Mouse (Mus musculus) neural tube, embryonic 12.5 days (tissue): ENCODE measurements around the gene Rfc2. TPM values are rescaled to one million over a fixed set of nuclear protein-coding genes. Genes with fewer than 3 reads are reported as not detected.
A peak's percentile ranks its signal among the peaks of the same experiment; 100 is the strongest.

Experiments
- ATAC-seq: fragments of 200-750 bp; cut with Nextera tagmentation; 2 replicates; pipeline ENCODE4 v1.8.0; 2017; ENCODE audit warnings: low read depth, mild to moderate bottlenecking, moderate TSS enrichment, moderate library complexity; ENCODE audit not compliant: low FRiP score
- H3K27ac ChIP-seq: fragments of 300-500 bp; sonication (generic); 2 replicates; pipeline ENCODE4 v1.5.1; 2016
- H3K27me3 ChIP-seq: fragments of 300-500 bp; sonication (generic); replicated peaks from 2 replicates; pipeline ENCODE4 v1.6.1; 2016; ENCODE audit warnings: mild to moderate bottlenecking
- H3K36me3 ChIP-seq: fragments of 300-500 bp; sonication (generic); 2 replicates; pipeline ENCODE4 v1.6.1; 2016; ENCODE audit warnings: mild to moderate bottlenecking
- H3K4me1 ChIP-seq: fragments of 300-500 bp; sonication (generic); 2 replicates; pipeline ENCODE4 v1.6.1; 2016
- H3K4me2 ChIP-seq: fragments of 300-500 bp; sonication (generic); replicated peaks from 2 replicates; pipeline ENCODE4 v1.6.1; 2016; ENCODE audit warnings: mild to moderate bottlenecking
- H3K4me3 ChIP-seq: fragments of 300-500 bp; sonication (generic); 2 replicates; pipeline ENCODE4 v1.5.1; 2016
- H3K9ac ChIP-seq: fragments of 300-500 bp; sonication (generic); 2 replicates; pipeline ENCODE4 v1.6.1; 2016; ENCODE audit warnings: mild to moderate bottlenecking
- H3K9me3 ChIP-seq: fragments of 300-500 bp; sonication (generic); 2 replicates; pipeline ENCODE4 v1.6.1; 2016; ENCODE audit warnings: mild to moderate bottlenecking
- WGBS: fragments of 180-500 bp; shearing (Covaris S2); methylation state at CpG from one replicate; pipeline ENCODE4 v1.1.7; 2016; 5-methylcytosine and 5-hydroxymethylcytosine counted together
- polyA plus RNA-seq: library from polyadenylated mRNA; unstranded; fragments of >200 nt; fragmentation: Nextera tagmentation; extraction: Ambion mirVana; gene quantifications from 2 replicates; pipeline ENCODE4 v1.2.1, GENCODE M21; 2016

Rfc2 gene
- polyA plus RNA-seq, 1 experiment from 2014 or later = 231 TPM

GRCm38 (mm10) chr5:134615380-134615779 is 34.2 kb downstream of the Rfc2 start:
- H3K27ac ChIP-seq = no peak overlapping the region
- WGBS = 87% methylated on average over 8 of the region's 8 CpGs
- H3K4me3 ChIP-seq = no peak overlapping the region
- 0 out of 2 replicates have a peak, but pooled peaks have one; percentile 21 for ATAC-seq
- no peak overlapping the region for H3K9ac ChIP-seq
- peaks cover 54% of the 10 kb centered on the region for H3K36me3 ChIP-seq
- no peaks in the 10 kb centered on the region for H3K27me3 ChIP-seq
- no peak overlapping the region for H3K4me2 ChIP-seq
- no peaks in the 10 kb centered on the region for H3K9me3 ChIP-seq
- no peaks in the 10 kb centered on the region for H3K4me1 ChIP-seq

GRCm38 (mm10) chr5:134615780-134616179 is 34.6 kb downstream of the Rfc2 start:
- no peak overlapping the region for H3K9ac ChIP-seq
- H3K4me2 ChIP-seq = no peak overlapping the region
- no peak overlapping the region for H3K4me3 ChIP-seq
- H3K9me3 ChIP-seq = no peaks in the 10 kb centered on the region
- H3K36me3 ChIP-seq = peaks cover 58% of the 10 kb centered on the region
- H3K27me3 ChIP-seq = no peaks in the 10 kb centered on the region
- WGBS = 78% methylated on average over 4 of the region's 4 CpGs
- no peak for ATAC-seq
- H3K27ac ChIP-seq = no peak overlapping the region
- H3K4me1 ChIP-seq = no peaks in the 10 kb centered on the region

GRCm38 (mm10) chr5:134617071-134617470 is 35.9 kb downstream of the Rfc2 start:
- Histone ChIP-seq H3K36me3 (peaks cover 71% of the 10 kb centered on the region), H3K4me1 (no peaks in the 10 kb centered on the region), H3K9ac (no peak overlapping the region), H3K4me2 (no peak overlapping the region), H3K9me3 (no peaks in the 10 kb centered on the region), H3K27ac (no peak overlapping the region), H3K4me3 (no peak overlapping the region), H3K27me3 (no peaks in the 10 kb centered on the region)
- WGBS = 74% methylated on average over 3 of the region's 3 CpGs
- ATAC-seq = no peak

- no peaks in the 10 kb centered on the region for H3K9me3 ChIP-seq
- no peak overlapping the region for H3K4me3 ChIP-seq
- no peak for ATAC-seq
- no peak overlapping the region for H3K9ac ChIP-seq
- WGBS = 93% methylated on average over 9 of the region's 9 CpGs
- no peak overlapping the region for H3K4me2 ChIP-seq
- H3K27me3 ChIP-seq = no peaks in the 10 kb centered on the region
- H3K27ac ChIP-seq = no peak overlapping the region
- H3K4me1 ChIP-seq = no peaks in the 10 kb centered on the region
- H3K36me3 ChIP-seq = peaks cover 93% of the 10 kb centered on the region
Measured at GRCm38 (mm10) chr5:134620457-134620856, 39.3 kb downstream of the Rfc2 start.

DNA sequence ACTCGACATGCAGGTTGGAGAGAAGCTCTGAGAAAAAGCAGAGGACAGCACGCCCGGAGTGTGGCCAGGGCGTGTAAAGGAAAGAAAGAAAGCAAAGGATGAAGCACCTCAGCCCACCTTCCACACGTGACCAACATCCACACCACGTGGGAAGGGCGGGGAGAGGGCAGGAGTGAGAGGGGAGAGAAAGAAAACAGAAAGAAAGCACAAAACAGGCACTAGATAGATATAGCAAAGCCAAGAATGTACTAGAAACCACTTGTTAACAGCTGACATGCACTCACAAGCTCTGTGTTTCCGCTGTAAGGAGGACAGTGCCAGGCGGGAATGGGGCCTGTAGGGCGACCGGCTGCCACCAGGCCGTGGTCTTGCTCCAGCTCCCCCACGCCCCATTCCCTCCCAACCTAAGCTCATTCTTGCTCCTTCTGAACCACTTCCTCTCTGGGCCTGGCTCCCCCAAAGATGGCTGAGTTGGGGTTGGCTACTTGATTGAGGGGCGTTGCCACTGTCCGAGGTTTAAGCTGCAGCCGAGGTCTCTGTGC is 40.0 kb downstream of the Rfc2 start:
- WGBS = 97% methylated on average over 16 of the region's 16 CpGs
- H3K4me2 ChIP-seq = no peak overlapping the region
- no peak overlapping the region for H3K9ac ChIP-seq
- H3K4me1 ChIP-seq = no peaks in the 10 kb centered on the region
- ATAC-seq = no peak
- H3K36me3 ChIP-seq = peaks cover 96% of the 10 kb centered on the region
- H3K27me3 ChIP-seq = no peaks in the 10 kb centered on the region
- no peaks in the 10 kb centered on the region for H3K9me3 ChIP-seq
- H3K4me3 ChIP-seq = no peak overlapping the region
- H3K27ac ChIP-seq = no peak overlapping the region

GRCm38 (mm10) chr5:134622069-134622468 is 40.9 kb downstream of the Rfc2 start:
- no peak for ATAC-seq
- peaks cover 100% of the 10 kb centered on the region for H3K36me3 ChIP-seq
- no peaks in the 10 kb centered on the region for H3K4me1 ChIP-seq
- no peak overlapping the region for H3K9ac ChIP-seq
- no peak overlapping the region for H3K4me2 ChIP-seq
- no peaks in the 10 kb centered on the region for H3K27me3 ChIP-seq
- H3K27ac ChIP-seq = no peak overlapping the region
- H3K9me3 ChIP-seq = no peaks in the 10 kb centered on the region
- 85% methylated on average over 2 of the region's 2 CpGs for WGBS
- H3K4me3 ChIP-seq = no peak overlapping the region

DNA sequence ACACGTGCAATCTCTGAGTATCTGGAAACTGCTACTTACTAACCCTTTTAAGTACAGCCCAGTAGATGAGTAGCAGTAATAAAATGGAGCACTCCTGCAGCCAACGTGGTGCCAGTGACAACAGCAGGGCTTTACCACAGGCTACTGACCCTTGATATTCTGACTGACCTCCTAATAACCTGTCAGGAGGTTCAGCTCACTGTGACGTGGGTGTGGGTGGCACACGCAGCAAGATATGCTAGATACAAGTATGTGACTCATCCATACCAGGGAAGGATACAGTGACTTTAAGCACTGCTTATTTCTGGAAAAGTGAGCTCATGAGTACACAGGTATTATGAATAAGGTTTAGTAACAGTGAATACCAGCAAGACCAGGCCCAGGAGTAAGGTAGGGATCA is 48.3 kb downstream of the Rfc2 start:
- Histone ChIP-seq H3K9me3 (no peaks in the 10 kb centered on the region), H3K27ac (no peak overlapping the region), H3K36me3 (peaks cover 63% of the 10 kb centered on the region), H3K4me2 (no peak overlapping the region), H3K4me3 (no peak overlapping the region), H3K4me1 (peaks cover 5% of the 10 kb centered on the region; the same call in 1 of the 2 replicates), H3K27me3 (no peaks in the 10 kb centered on the region), H3K9ac (no peak overlapping the region)
- no peak for ATAC-seq
- 81% methylated on average over 4 of the region's 4 CpGs for WGBS

- H3K4me3 ChIP-seq = no peak overlapping the region
- no peak overlapping the region for H3K27ac ChIP-seq
- H3K27me3 ChIP-seq = no peaks in the 10 kb centered on the region
- H3K9me3 ChIP-seq = no peaks in the 10 kb centered on the region
- H3K4me1 ChIP-seq = peaks cover 5% of the 10 kb centered on the region; the same call in 1 of the 2 replicates
- H3K4me2 ChIP-seq = no peak overlapping the region
- no peak overlapping the region for H3K9ac ChIP-seq
- peaks cover 60% of the 10 kb centered on the region for H3K36me3 ChIP-seq
- no peak for ATAC-seq
Measured at GRCm38 (mm10) chr5:134630835-134631234, 49.7 kb downstream of the Rfc2 start.

- no peak for ATAC-seq
- H3K9me3 ChIP-seq = no peaks in the 10 kb centered on the region
- no peak overlapping the region for H3K4me2 ChIP-seq
- no peaks in the 10 kb centered on the region for H3K27me3 ChIP-seq
- no peak overlapping the region for H3K4me3 ChIP-seq
- WGBS = 69% methylated on average over 2 of the region's 2 CpGs
- H3K4me1 ChIP-seq = peaks cover 11% of the 10 kb centered on the region
- H3K27ac ChIP-seq = no peak overlapping the region
- no peak overlapping the region for H3K9ac ChIP-seq
- peaks cover 44% of the 10 kb centered on the region for H3K36me3 ChIP-seq
Measured at GRCm38 (mm10) chr5:134632841-134633240, 51.7 kb downstream of the Rfc2 start.

GRCm38 (mm10) chr5:134637820-134638367 is 56.7 kb downstream of the Rfc2 start:
- H3K27ac ChIP-seq = peak overlapping the region; percentile 87; the same call in 1 of the 2 replicates
- H3K4me3 ChIP-seq = peak overlapping the region; percentile 100
- WGBS = 34% methylated on average over 5 of the region's 5 CpGs
- H3K9me3 ChIP-seq = no peaks in the 10 kb centered on the region
- H3K36me3 ChIP-seq = peaks cover 18% of the 10 kb centered on the region
- H3K4me1 ChIP-seq = peaks cover 13% of the 10 kb centered on the region
- peak overlapping the region; percentile 99 for H3K9ac ChIP-seq
- no peaks in the 10 kb centered on the region for H3K27me3 ChIP-seq
- no peak for ATAC-seq
- peak overlapping the region; percentile 66 for H3K4me2 ChIP-seq

DNA sequence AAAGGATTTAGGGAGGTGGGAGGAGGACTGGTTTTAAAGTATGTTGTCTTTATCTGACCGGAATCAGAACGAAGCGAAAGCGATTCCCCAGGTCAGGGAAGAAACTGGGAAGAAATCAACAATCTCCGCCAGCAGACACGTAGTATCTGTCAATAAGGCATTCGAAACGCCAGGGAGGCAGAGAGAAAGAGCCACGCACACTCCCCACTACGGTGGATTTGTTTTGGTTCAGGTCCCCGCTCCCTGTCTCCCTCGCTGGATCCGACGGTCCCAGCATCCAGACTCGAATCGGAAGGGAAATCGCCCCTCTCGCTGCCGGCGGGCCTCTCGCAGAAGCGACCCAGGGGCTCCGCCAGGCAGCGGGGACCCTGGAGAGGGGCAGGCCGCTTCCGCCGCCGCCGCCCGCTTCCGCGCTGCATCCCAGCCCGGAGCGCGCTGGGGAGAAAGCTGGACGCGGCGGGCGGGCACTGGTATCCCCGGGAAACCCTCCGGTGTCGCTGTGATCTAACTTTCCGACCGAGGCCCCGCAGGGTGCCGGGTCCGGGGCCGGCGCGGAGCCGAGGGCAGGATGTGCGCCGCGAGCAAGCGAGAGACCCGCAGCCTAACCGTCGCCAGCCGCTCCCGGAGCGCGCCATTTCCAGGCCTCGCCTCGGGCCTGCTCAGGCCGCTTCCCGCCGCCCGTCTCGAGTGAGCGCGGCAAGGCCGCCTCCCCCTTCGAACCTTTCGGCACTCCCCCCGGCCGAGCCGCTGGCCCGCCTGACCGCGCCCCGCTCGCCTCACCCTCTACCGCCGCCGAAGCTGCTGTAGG is 57.5 kb downstream of the Rfc2 start:
- no peaks in the 10 kb centered on the region for H3K9me3 ChIP-seq
- H3K27me3 ChIP-seq = no peaks in the 10 kb centered on the region
- WGBS = under 1% methylated on average over 81 of the region's 85 CpGs
- peak; percentile 64 for ATAC-seq
- peaks cover 15% of the 10 kb centered on the region for H3K36me3 ChIP-seq
- H3K4me1 ChIP-seq = peaks cover 7% of the 10 kb centered on the region
- H3K4me3 ChIP-seq = peak overlapping the region; percentile 100
- peak overlapping the region; percentile 66 for H3K4me2 ChIP-seq
- peak overlapping the region; percentile 87 for H3K27ac ChIP-seq
- H3K9ac ChIP-seq = peak overlapping the region; percentile 99

DNA sequence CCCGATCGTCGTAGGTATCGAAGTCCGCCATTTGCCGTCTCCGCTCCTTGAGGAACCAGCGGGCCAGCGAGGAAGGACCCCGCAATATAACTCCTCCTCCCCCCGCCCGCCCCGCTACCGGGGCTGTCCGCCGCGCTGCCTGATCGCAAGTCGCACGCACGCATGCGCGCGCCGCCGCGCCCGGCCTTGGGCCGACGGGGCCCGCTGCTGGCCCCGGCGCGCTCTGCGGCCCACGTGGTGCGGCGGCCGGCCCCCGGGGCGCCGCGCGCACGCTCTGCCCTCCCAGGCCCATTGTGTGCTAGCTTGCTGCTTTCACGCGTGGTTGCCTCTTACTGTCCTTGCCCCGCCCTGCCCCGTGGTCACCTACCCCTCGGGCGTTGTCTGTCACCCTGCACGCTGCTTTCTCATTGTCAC is 58.1 kb downstream of the Rfc2 start, which contains the start of gene Eif4h:
Gene Eif4h (minus strand): TSS at position 222 of the 414 bp plus-strand sequence.
- under 1% methylated on average over 46 of the region's 52 CpGs for WGBS
- Histone ChIP-seq H3K4me1 (peaks cover 7% of the 10 kb centered on the region), H3K27ac (peak within 1 kb of the TSS; percentile 87), H3K27me3 (no peaks in the 10 kb centered on the region), H3K4me3 (peak within 1 kb of the TSS; percentile 100), H3K9ac (peak within 1 kb of the TSS; percentile 99), H3K36me3 (peaks cover 15% of the 10 kb centered on the region), H3K9me3 (no peaks in the 10 kb centered on the region), H3K4me2 (peak within 1 kb of the TSS; percentile 66)
- ATAC-seq = peak; percentile 92
